12 mouse cellular contexts compared by ENCODE assay signal in genomic region chr3:20334681-20335080, GRCm38 (mm10). TPM values are rescaled to one million over a fixed set of nuclear protein-coding genes. Genes with fewer than 3 reads are reported as not detected.
DNase-seq lines count a peak whose midpoint lies in the region; ATAC-seq and TF ChIP-seq lines count a peak whose summit lies in the region.
"Had no signal": no experiment of that assay in that cellular context is flagged by ENCODE, and none has a peak within 500 bp of the region (broad histone marks: within the 10 kb centered on the region; RNA-seq: fewer than 3 reads in every experiment).

No protein-coding gene starts in this region.

- no peak overlapping the region for H3K4me2 ChIP-seq in limb, embryonic 11.5 days (ENCODE audit: low read depth, severe bottlenecking)
- no peak overlapping the region for H3K4me2 ChIP-seq in hindbrain, embryonic 12.5 days (replicated peaks)
- H3K4me2 ChIP-seq: liver, embryonic 13.5 days; stomach, embryonic 15.5 days had no signal

- no peak overlapping the region for H3K27ac ChIP-seq in limb, embryonic 11.5 days (replicated peaks; ENCODE audit: low read depth, low read length)
- no peak overlapping the region for H3K27ac ChIP-seq in limb, embryonic 10.5 days
- H3K27ac ChIP-seq in MEL (ENCODE audit: control insufficient read depth, low read depth, low read length): no peak overlapping the region
- no peak overlapping the region for H3K27ac ChIP-seq in hindbrain, embryonic 12.5 days
- H3K27ac ChIP-seq: forebrain, embryonic 10.5 days; hindbrain, embryonic 10.5 days; liver, embryonic 13.5 days; stomach, embryonic 15.5 days had no signal

- no peaks in the 10 kb centered on the region for H3K36me3 ChIP-seq in limb, embryonic 11.5 days (ENCODE audit: control insufficient read depth, insufficient read depth, low read length)
- H3K36me3 ChIP-seq in limb, embryonic 10.5 days: no peaks in the 10 kb centered on the region
- H3K36me3 ChIP-seq in MEL (ENCODE audit: control insufficient read depth in 1 of 2, insufficient read depth in 2 of 2, low read length in 2 of 2): no peaks in the 10 kb centered on the region
- H3K36me3 ChIP-seq in hindbrain, embryonic 12.5 days: no peaks in the 10 kb centered on the region
- H3K36me3 ChIP-seq: forebrain, embryonic 10.5 days; hindbrain, embryonic 10.5 days; liver, embryonic 13.5 days; stomach, embryonic 15.5 days had no signal

- no peaks in the 10 kb centered on the region for H3K27me3 ChIP-seq in limb, embryonic 11.5 days (ENCODE audit: control insufficient read depth, insufficient read depth, low read length)
- H3K27me3 ChIP-seq in limb, embryonic 10.5 days (ENCODE audit: low read depth, poor library complexity, severe bottlenecking): no peaks in the 10 kb centered on the region
- peaks cover 0 to 2% of the 10 kb centered on the region in 2 experiments; a peak in 2 of 4 replicates for H3K27me3 ChIP-seq in MEL (ENCODE audit: control insufficient read depth in 1 of 2, insufficient read depth in 2 of 2, low read length in 2 of 2)
- no peaks in the 10 kb centered on the region for H3K27me3 ChIP-seq in hindbrain, embryonic 12.5 days
- H3K27me3 ChIP-seq: liver, embryonic 13.5 days; stomach, embryonic 15.5 days had no signal

- no peak for TF ChIP-seq EP300 in MEL (IDR thresholded peaks at IDR 0.05; ENCODE audit: low read depth in 1 of 2, low read length in 2 of 2)

- peak; percentile 13 to 50 (median 45); a peak in 4 of 6 replicates for TF ChIP-seq CTCF in MEL (IDR thresholded peaks at IDR 0.05 in 2 of 3, conservative IDR thresholded peaks at IDR 0.05 in 1 of 3; ENCODE audit: control insufficient read depth in 1 of 3, insufficient read depth in 1 of 3, low read depth in 2 of 3, low read length in 3 of 3, poor library complexity in 1 of 3, severe bottlenecking in 1 of 3)
- TF ChIP-seq CTCF in brain, embryonic 14.5 days (IDR thresholded peaks at IDR 0.05; ENCODE audit: borderline replicate concordance, extremely low read depth, insufficient read depth, insufficient read length): peak; percentile 31; the same call in 1 of the 2 replicates

- H3K4me3 ChIP-seq in limb, embryonic 11.5 days (ENCODE audit: low read depth, low read length): no peak overlapping the region
- H3K4me3 ChIP-seq in limb, embryonic 10.5 days: no peak overlapping the region
- H3K4me3 ChIP-seq in MEL (ENCODE audit: control insufficient read depth in 1 of 2, insufficient read depth in 1 of 2, low read depth in 2 of 2, low read length in 2 of 2): no peak overlapping the region
- H3K4me3 ChIP-seq in hindbrain, embryonic 12.5 days: no peak overlapping the region
- H3K4me3 ChIP-seq: forebrain, embryonic 10.5 days; hindbrain, embryonic 10.5 days; liver, embryonic 13.5 days; stomach, embryonic 15.5 days had no signal

- no peaks in the 10 kb centered on the region for H3K79me2 ChIP-seq in MEL (ENCODE audit: control insufficient read depth, insufficient read depth, low read length, poor library complexity)

- H3K4me1 ChIP-seq in limb, embryonic 11.5 days (ENCODE audit: control insufficient read depth, insufficient read depth, low read length): no peaks in the 10 kb centered on the region
- no peaks in the 10 kb centered on the region for H3K4me1 ChIP-seq in limb, embryonic 10.5 days
- no peaks in the 10 kb centered on the region for H3K4me1 ChIP-seq in MEL (ENCODE audit: control insufficient read depth in 1 of 2, insufficient read depth in 2 of 2, low read length in 2 of 2)
- H3K4me1 ChIP-seq in hindbrain, embryonic 12.5 days: no peaks in the 10 kb centered on the region
- H3K4me1 ChIP-seq: forebrain, embryonic 10.5 days; hindbrain, embryonic 10.5 days; liver, embryonic 13.5 days; stomach, embryonic 15.5 days had no signal

- TF ChIP-seq POLR2A in MEL (IDR thresholded peaks at IDR 0.05; ENCODE audit: control insufficient read depth in 1 of 2, insufficient read depth in 1 of 2, low read depth in 1 of 2, low read length in 2 of 2, poor library complexity in 1 of 2): no peak
- no peak for TF ChIP-seq POLR2A in brain, embryonic 14.5 days (IDR thresholded peaks at IDR 0.05; ENCODE audit: borderline replicate concordance, extremely low read depth, insufficient read depth, insufficient read length, poor library complexity, severe bottlenecking)

- ATAC-seq in limb, embryonic 11.5 days (ENCODE audit: insufficient number of reproducible peaks, low FRiP score, low TSS enrichment, low read depth): no peak
- peak; percentile 76 for ATAC-seq in megakaryocyte progenitor cell, adult 5-6 weeks (replicated peaks; ENCODE audit: poor library complexity)
- ATAC-seq in monocyte, adult 5-6 weeks (replicated peaks; ENCODE audit: insufficient number of reproducible peaks, low FRiP score, low TSS enrichment, poor library complexity, severe bottlenecking): no peak
- no peak for ATAC-seq in hindbrain, embryonic 12.5 days (ENCODE audit: low FRiP score)

- peak; percentile 22 for DNase-seq in limb, embryonic 11.5 days (ENCODE audit: low spot score)
- no peak for DNase-seq in limb, embryonic 10.5 days (ENCODE audit: low spot score)
- peak; percentile 11 for DNase-seq in MEL (ENCODE audit: low read depth, low spot score)
- DNase-seq in brain, embryonic 14.5 days (ENCODE audit: low read depth): no peak
- DNase-seq in right cerebral cortex, adult 18-20 months: no peak
- DNase-seq: liver, embryonic 13.5 days had no signal

- no peak overlapping the region for H3K9ac ChIP-seq in limb, embryonic 11.5 days (ENCODE audit: low read length)
- H3K9ac ChIP-seq in MEL (ENCODE audit: control insufficient read depth, low read depth, low read length, poor library complexity, severe bottlenecking): no peak overlapping the region
- no peak overlapping the region for H3K9ac ChIP-seq in hindbrain, embryonic 12.5 days
- H3K9ac ChIP-seq: liver, embryonic 13.5 days; stomach, embryonic 15.5 days had no signal

- H3K9me3 ChIP-seq in limb, embryonic 11.5 days (ENCODE audit: control insufficient read depth, low read length): no peaks in the 10 kb centered on the region
- no peaks in the 10 kb centered on the region for H3K9me3 ChIP-seq in limb, embryonic 10.5 days (replicated peaks)
- H3K9me3 ChIP-seq in MEL (replicated peaks; ENCODE audit: insufficient read depth, low read length): no peaks in the 10 kb centered on the region
- H3K9me3 ChIP-seq in hindbrain, embryonic 12.5 days (replicated peaks): no peaks in the 10 kb centered on the region
- H3K9me3 ChIP-seq: forebrain, embryonic 10.5 days; hindbrain, embryonic 10.5 days; liver, embryonic 13.5 days; stomach, embryonic 15.5 days had no signal

- 61% methylated on average over 5 of the region's 5 CpGs for WGBS in limb, embryonic 11.5 days
- WGBS in limb, embryonic 10.5 days: 62% methylated on average over 5 of the region's 5 CpGs
- WGBS in hindbrain, embryonic 12.5 days: 56% methylated on average over 5 of the region's 5 CpGs

- TF ChIP-seq RAD21 in MEL (IDR thresholded peaks at IDR 0.05; ENCODE audit: low read depth, low read length): peak; percentile 34

TF ChIP-seq in MEL, 35 proteins besides CTCF, POLR2A, EP300 and RAD21:
- TF ChIP-seq ZKSCAN1 (IDR thresholded peaks at IDR 0.05; ENCODE audit: low read depth, low read length): no peak
- no peak for TF ChIP-seq MYB (IDR thresholded peaks at IDR 0.05; ENCODE audit: low read depth, low read length)
- no peak for TF ChIP-seq MAZ (IDR thresholded peaks at IDR 0.05; ENCODE audit: low read depth, low read length)
- no peak for TF ChIP-seq ETS1 (IDR thresholded peaks at IDR 0.05; ENCODE audit: low read depth, low read length)
- peak; percentile 37 for TF ChIP-seq ZC3H11A (IDR thresholded peaks at IDR 0.05; ENCODE audit: low read depth, low read length)
- TF ChIP-seq SIN3A (IDR thresholded peaks at IDR 0.05; ENCODE audit: low read length): no peak
- TF ChIP-seq RCOR1 (IDR thresholded peaks at IDR 0.05; ENCODE audit: low read depth, low read length): no peak
- no peak for TF ChIP-seq CHD2 (IDR thresholded peaks at IDR 0.05; ENCODE audit: low read length)
- no peak for TF ChIP-seq GABPA (IDR thresholded peaks at IDR 0.05; ENCODE audit: low read depth, low read length)
- TF ChIP-seq USF1 (IDR thresholded peaks at IDR 0.05; ENCODE audit: low read depth, low read length): no peak
- no peak for TF ChIP-seq ELF1 (IDR thresholded peaks at IDR 0.05; ENCODE audit: low read depth, low read length)
- no peak for TF ChIP-seq UBTF (IDR thresholded peaks at IDR 0.05; ENCODE audit: borderline replicate concordance, insufficient read depth, low read depth, low read length)
- TF ChIP-seq SMC3 (IDR thresholded peaks at IDR 0.05; ENCODE audit: low read depth, low read length): peak; percentile 47
- TF ChIP-seq TBP (IDR thresholded peaks at IDR 0.05; ENCODE audit: low read depth, low read length): no peak
- no peak for TF ChIP-seq HCFC1 (IDR thresholded peaks at IDR 0.05; ENCODE audit: low read depth, low read length)

RNA-seq across cellular contexts. Expression of gene Agtr1b, which starts 32.3 kb away (rescaled TPM):
- polyA plus RNA-seq in limb, embryonic 11.5 days (2014; fragmentation: Nextera tagmentation; extraction: Ambion mirVana): 0.09 TPM in 1 of 2 replicates, not detected in the other
- polyA plus RNA-seq in limb, embryonic 10.5 days (2016; fragmentation: Nextera tagmentation; extraction: Ambion mirVana): not detected in 2 replicates
- total RNA-seq in MEL (2012; rRNA removed): not detected in 2 replicates
- not detected for polyA plus RNA-seq in MEL (2012; ENCODE audit: insufficient read depth in 1 of 2, insufficient read length in 2 of 2, low read depth in 1 of 2, low replicate concordance in 2 of 2, missing spikeins in 1 of 2)
- polyA plus RNA-seq in brain, embryonic 14.5 days (2012; rRNA removed): 0.04 and 0.08 TPM in 2 replicates
- not detected in 2 replicates for total RNA-seq in megakaryocyte progenitor cell, adult 5-6 weeks (2015)
- total RNA-seq in megakaryocyte progenitor cell, adult 5-6 weeks (2017): not detected in 2 replicates
- not detected in 3 replicates for total RNA-seq in monocyte, adult 5-6 weeks (2017)
- polyA plus RNA-seq in hindbrain, embryonic 12.5 days (2016; fragmentation: Nextera tagmentation; extraction: Ambion mirVana): not detected in 2 replicates
- polyA plus RNA-seq: forebrain, embryonic 10.5 days; hindbrain, embryonic 10.5 days; liver, embryonic 13.5 days had no signal

RNA-seq across cellular contexts. Expression of gene Cpb1, which starts 59.1 kb away (rescaled TPM):
- not detected in 2 replicates for polyA plus RNA-seq in limb, embryonic 11.5 days (2014; fragmentation: Nextera tagmentation; extraction: Ambion mirVana)
- polyA plus RNA-seq in limb, embryonic 10.5 days (2016; fragmentation: Nextera tagmentation; extraction: Ambion mirVana): not detected in 2 replicates
- not detected in 2 replicates for total RNA-seq in MEL (2012; rRNA removed)
- not detected for polyA plus RNA-seq in MEL (2012; ENCODE audit: insufficient read depth in 1 of 2, insufficient read length in 2 of 2, low read depth in 1 of 2, low replicate concordance in 2 of 2, missing spikeins in 1 of 2)
- 0.05 and 0.08 TPM in 2 replicates for polyA plus RNA-seq in brain, embryonic 14.5 days (2012; rRNA removed)
- not detected in 2 replicates for total RNA-seq in megakaryocyte progenitor cell, adult 5-6 weeks (2015)
- not detected in 2 replicates for total RNA-seq in megakaryocyte progenitor cell, adult 5-6 weeks (2017)
- total RNA-seq in monocyte, adult 5-6 weeks (2017): not detected in 3 replicates
- polyA plus RNA-seq in hindbrain, embryonic 12.5 days (2016; fragmentation: Nextera tagmentation; extraction: Ambion mirVana): 0.14 and 0.17 TPM in 2 replicates
- polyA plus RNA-seq: forebrain, embryonic 10.5 days had no signal

Comparison
In these comparisons a context has a peak if more than half of its experiments do, and no peak if none do; other contexts are left out.
1. DNase-seq: peak in limb, embryonic 11.5 days (single experiment) and MEL (single experiment); none in limb, embryonic 10.5 days (single experiment), brain, embryonic 14.5 days (single experiment) and right cerebral cortex, adult 18-20 months (single experiment).